Mouse (Mus musculus) thymus, postnatal 0 days (tissue): ENCODE measurements around the gene Pts. TPM values are rescaled to one million over a fixed set of nuclear protein-coding genes. Genes with fewer than 3 reads are reported as not detected.
A peak's percentile ranks its signal among the peaks of the same experiment; 100 is the strongest.

Experiments used
- DNase-seq: peaks from one replicate; pipeline ENCODE4 v3.0.0-alpha.2; 2015; ENCODE audit warnings: low spot score
- polyA plus RNA-seq: library from polyadenylated mRNA; unstranded; fragments of >200 nt; fragmentation: Nextera tagmentation; extraction: Ambion mirVana; gene quantifications from 2 replicates; pipeline ENCODE4 v1.2.1, GENCODE M21; 2015

The Pts gene
- 141 and 158 TPM in 2 replicates for polyA plus RNA-seq

GRCm38 (mm10) chr9:50528293-50528892 lies at the start of gene Pts:
Gene Pts, minus strand, starts transcription at chr9:50528724.
- peak; percentile 99 for DNase-seq

- DNase-seq, result no peak
Observed at GRCm38 (mm10) chr9:50569599-50570525, 41.3 kb upstream of the Pts start.

GRCm38 (mm10) chr9:50567881-50568280 lies 39.4 kb upstream of the Pts start:
- DNase-seq, result no peak

- DNase-seq, result no peak
Observed at GRCm38 (mm10) chr9:50567372-50567771, 38.8 kb upstream of the Pts start.

- no peak for DNase-seq
Observed at GRCm38 (mm10) chr9:50565940-50566339, 37.4 kb upstream of the Pts start.

- DNase-seq, result no peak
Observed at GRCm38 (mm10) chr9:50565173-50565572, 36.6 kb upstream of the Pts start.

GRCm38 (mm10) chr9:50561918-50562360 lies 33.4 kb upstream of the Pts start:
- no peak for DNase-seq

GRCm38 (mm10) chr9:50561145-50561917 lies 32.8 kb upstream of the Pts start, which contains the start of gene Tex12:
Gene Tex12, minus strand, starts transcription at chr9:50561325.
- no peak for DNase-seq

- no peak for DNase-seq
Observed at GRCm38 (mm10) chr9:50555094-50555446, 26.5 kb upstream of the Pts start, which contains the start of gene Bco2. Gene Bco2, minus strand, starts transcription at chr9:50555181.

GRCm38 (mm10) chr9:50554241-50555093 lies 25.9 kb upstream of the Pts start, which contains the start of gene Il18:
Gene Il18, plus strand, starts transcription at chr9:50554827.
- peak; percentile 23 for DNase-seq

- no peak for DNase-seq
Observed at GRCm38 (mm10) chr9:50553547-50553946, 25.0 kb upstream of the Pts start.

- no peak for DNase-seq
Observed at GRCm38 (mm10) chr9:50552206-50552605, 23.7 kb upstream of the Pts start.

GRCm38 (mm10) chr9:50548936-50549335 lies 20.4 kb upstream of the Pts start:
- no peak for DNase-seq

- peak; percentile 75 for DNase-seq
Observed at GRCm38 (mm10) chr9:50547859-50548478, 19.4 kb upstream of the Pts start.

- no peak for DNase-seq
Observed at GRCm38 (mm10) chr9:50542401-50542800, 13.9 kb upstream of the Pts start.

GRCm38 (mm10) chr9:50540170-50540569 lies 11.6 kb upstream of the Pts start:
- no peak for DNase-seq

- DNase-seq, result no peak
Observed at GRCm38 (mm10) chr9:50537295-50537694, 8.8 kb upstream of the Pts start.

GRCm38 (mm10) chr9:50536603-50537135 lies 8.1 kb upstream of the Pts start:
- no peak for DNase-seq

GRCm38 (mm10) chr9:50535930-50536329 lies 7.4 kb upstream of the Pts start:
- DNase-seq, result no peak

- DNase-seq, result no peak
Observed at GRCm38 (mm10) chr9:50533791-50534190, 5.3 kb upstream of the Pts start.
